Mouse (Mus musculus) CH12.LX (cell line): ENCODE measurements around the gene Dclk1. TPM values are rescaled to one million over a fixed set of nuclear protein-coding genes. Genes with fewer than 3 reads are reported as not detected.

Experiments used
- DNase-seq: peaks from one replicate; pipeline ENCODE4 v3.0.0-alpha.2; 2013; ENCODE audit errors: extremely low read depth
- H3K27ac ChIP-seq: 2 replicates; pipeline ENCODE4 v1.5.1; 2012; ENCODE audit warnings: low read depth, mild to moderate bottlenecking, control low read depth, moderate library complexity; ENCODE audit not compliant: insufficient read depth
- H3K27me3 ChIP-seq: replicated peaks from 2 replicates; pipeline ENCODE3; 2012; ENCODE audit warnings: inconsistent platforms
- H3K36me3 ChIP-seq, 2 experiments: replicated peaks in 1 of 2; 2 replicates each; pipeline versions ENCODE3 to v1.6.1; 2012; ENCODE audit warnings: inconsistent platforms in 1 of 2, low read length in 1 of 2, mild to moderate bottlenecking in 1 of 2, mixed read lengths in 1 of 2, moderate library complexity in 1 of 2; ENCODE audit not compliant: control insufficient read depth in 1 of 2, insufficient read depth in 1 of 2
- H3K4me1 ChIP-seq, 2 experiments: 2 replicates each; pipeline ENCODE4 v1.6.1; 2012; ENCODE audit warnings: inconsistent platforms in 1 of 2, moderate library complexity in 1 of 2; ENCODE audit not compliant: insufficient read depth in 2 of 2, control insufficient read depth in 1 of 2
- H3K4me2 ChIP-seq: 2 replicates; pipeline ENCODE4 v1.6.1; 2012; ENCODE audit warnings: low read depth, mild to moderate bottlenecking, control low read depth; ENCODE audit not compliant: poor library complexity, insufficient read depth, severe bottlenecking
- H3K4me3 ChIP-seq, 3 experiments: fragments of 150-350 bp in 1 of 3; sonication (generic) in 1 of 3; replicated peaks in 1 of 3; 2 replicates each; pipeline versions ENCODE3 to v1.5.1; 2011 to 2012; ENCODE audit warnings: low read depth in 2 of 3, low read length in 2 of 3, mild to moderate bottlenecking in 2 of 3, moderate library complexity in 2 of 3, control low read depth in 1 of 3, improper control_type of control experiment in 1 of 3, inconsistent platforms in 1 of 3, mixed read lengths in 1 of 3; ENCODE audit not compliant: poor library complexity in 1 of 3
- H3K79me2 ChIP-seq: replicated peaks from 2 replicates; pipeline ENCODE4 v1.6.1; 2012; ENCODE audit warnings: mild to moderate bottlenecking, moderate library complexity; ENCODE audit not compliant: control insufficient read depth, poor library complexity, insufficient read depth, severe bottlenecking; ENCODE audit errors: extremely low read depth
- H3K9ac ChIP-seq: 2 replicates; pipeline ENCODE4 v1.6.1; 2012; ENCODE audit warnings: low read depth, mild to moderate bottlenecking, control low read depth, moderate library complexity; ENCODE audit not compliant: insufficient read depth
- H3K9me3 ChIP-seq: replicated peaks from 2 replicates; pipeline ENCODE3; 2012; ENCODE audit warnings: low read length, inconsistent platforms, mixed read lengths
- CHD1 ChIP-seq: IDR thresholded peaks from 2 replicates; pipeline ENCODE4 v1.6.1; 2012; ENCODE audit warnings: low read depth, low read length, improper control_type of control experiment, inconsistent platforms
- ELF1 ChIP-seq: IDR thresholded peaks from 2 replicates; pipeline ENCODE4 v1.6.1; 2014; ENCODE audit warnings: low read depth, mild to moderate bottlenecking, inconsistent platforms, low read length, improper control_type of control experiment
- HCFC1 ChIP-seq: IDR thresholded peaks from 2 replicates; pipeline ENCODE4 v1.6.1; 2012; ENCODE audit warnings: low read depth, mild to moderate bottlenecking, inconsistent platforms, low read length, improper control_type of control experiment
- IRF4 ChIP-seq: IDR thresholded peaks from 2 replicates; pipeline ENCODE4 v1.6.1; 2014; ENCODE audit warnings: low read depth, mild to moderate bottlenecking, inconsistent platforms, low read length, improper control_type of control experiment
- KAT2A ChIP-seq: IDR thresholded peaks from 2 replicates; pipeline ENCODE4 v1.6.1; 2012; ENCODE audit warnings: low read length, improper control_type of control experiment, inconsistent platforms; ENCODE audit not compliant: insufficient replicate concordance
- MAFK ChIP-seq: IDR thresholded peaks from 2 replicates; pipeline ENCODE4 v1.6.1; 2011; ENCODE audit warnings: low read length, improper control_type of control experiment; ENCODE audit not compliant: insufficient replicate concordance
- MAZ ChIP-seq: IDR thresholded peaks from 2 replicates; pipeline ENCODE4 v1.6.1; 2012; ENCODE audit warnings: low read depth, mild to moderate bottlenecking, inconsistent platforms, low read length, improper control_type of control experiment, moderate library complexity
- MEF2A ChIP-seq: IDR thresholded peaks from 2 replicates; pipeline ENCODE4 v1.6.1; 2014; ENCODE audit warnings: low read depth, mild to moderate bottlenecking, inconsistent platforms, low read length, improper control_type of control experiment, borderline replicate concordance
- MXI1 ChIP-seq: IDR thresholded peaks from 2 replicates; pipeline ENCODE4 v1.6.1; 2011; ENCODE audit warnings: mild to moderate bottlenecking, low read depth, low read length, improper control_type of control experiment
- NRF1 ChIP-seq: IDR thresholded peaks from 2 replicates; pipeline ENCODE4 v1.6.1; 2014; ENCODE audit warnings: low read depth, mild to moderate bottlenecking, inconsistent platforms, low read length, improper control_type of control experiment, moderate library complexity
- RAD21 ChIP-seq: IDR thresholded peaks from 2 replicates; pipeline ENCODE4 v1.6.1; 2011; ENCODE audit warnings: low read depth, mild to moderate bottlenecking, low read length, improper control_type of control experiment, moderate library complexity
- ZC3H11A ChIP-seq: IDR thresholded peaks from 2 replicates; pipeline ENCODE4 v1.6.1; 2012; ENCODE audit warnings: low read depth, mild to moderate bottlenecking, inconsistent platforms, low read length, improper control_type of control experiment
- ZMIZ1 ChIP-seq: IDR thresholded peaks from 2 replicates; pipeline ENCODE4 v1.6.1; 2012; ENCODE audit warnings: low read depth, mild to moderate bottlenecking, inconsistent platforms, low read length, improper control_type of control experiment
- dilution Hi-C: fragments of 300-500 bp; cut with MboI; formaldehyde crosslinking; loops from 2 replicates; pipeline ENCODE4 v1.14.3; 2020; ENCODE audit warnings: low sequenced_read_pairs; ENCODE audit not compliant: extremely low pct_unique_long_range_greater_than_20kb, extremely low pct_ligation_motif_present
- in situ Hi-C: fragments of 300-500 bp; cut with MboI; formaldehyde crosslinking; loops from 3 replicates; pipeline ENCODE4 v1.14.3; 2019; ENCODE audit warnings: low sequenced_read_pairs, low pct_ligation_motif_present, low pct_unique_long_range_greater_than_20kb, mixed read lengths
- polyA plus RNA-seq: library from polyadenylated mRNA; unstranded; fragments of >175 nt; gene quantifications from 2 replicates; pipeline ENCODE4 v1.2.1, GENCODE M21; 2012; ENCODE audit warnings: low read depth; ENCODE audit not compliant: insufficient read length
- total RNA-seq, 2 experiments: library from RNA; depleted of rRNA; stranded (reverse); fragments of 300-350 nt in 1 of 2; fragments of >200 nt in 1 of 2; gene quantifications; 2 replicates each; pipeline ENCODE4 v1.2.3; 2012 to 2014

The Dclk1 gene
- total RNA-seq (2012; rRNA removed) = not detected in 2 replicates
- not detected in 2 replicates for total RNA-seq (2014; rRNA removed)
- not detected in 2 replicates for polyA plus RNA-seq

DNA sequence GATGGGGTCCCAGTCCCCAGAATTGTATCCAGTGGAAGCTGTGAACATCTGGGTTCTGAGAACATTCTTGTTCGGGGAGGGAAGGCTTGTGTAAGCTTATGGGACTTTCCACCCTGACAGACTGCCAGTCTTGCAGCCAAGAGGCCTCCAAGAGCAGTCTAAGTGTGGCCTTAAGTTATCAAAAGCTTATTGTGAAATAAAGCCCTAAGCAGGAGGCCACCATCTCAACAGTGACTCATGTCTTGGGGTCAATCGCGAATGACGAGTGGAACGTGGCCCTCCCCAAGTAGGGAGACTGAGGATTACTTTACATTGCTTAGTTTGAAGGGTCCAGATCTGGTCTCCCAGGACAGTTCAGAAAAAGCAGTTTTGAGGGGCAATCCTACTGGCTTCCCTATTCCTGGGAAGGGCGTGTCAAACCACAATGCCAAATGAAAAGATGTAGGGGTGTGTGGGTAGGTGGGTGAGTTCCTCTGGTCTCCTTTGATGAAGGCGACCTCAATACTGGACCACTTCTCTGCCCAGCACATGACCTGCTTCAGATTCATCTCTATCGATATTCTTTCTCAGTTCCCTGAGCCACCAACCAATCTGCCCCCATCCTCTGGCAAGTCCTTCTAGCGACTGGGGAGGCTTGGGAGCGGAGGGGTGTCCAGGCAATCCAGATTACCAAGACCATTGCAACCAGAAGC lies at the start of gene Dclk1:
Gene Dclk1 (plus strand): TSS at position 635 of the 692 bp plus-strand sequence.
- Histone ChIP-seq H3K36me3 (no peaks in the 10 kb centered on the region), H3K4me1 (no peaks in the 10 kb centered on the region), H3K4me2 (no peak within 1 kb of the TSS), H3K9me3 (peaks cover 71% of the 10 kb centered on the region), H3K9ac (no peak within 1 kb of the TSS), H3K79me2 (no peaks in the 10 kb centered on the region), H3K27ac (no peak within 1 kb of the TSS), H3K27me3 (no peaks in the 10 kb centered on the region), H3K4me3 (no peak within 1 kb of the TSS)
- TF ChIP-seq CHD1 = no peak
- TF ChIP-seq IRF4 = no peak
- TF ChIP-seq MEF2A = no peak
- no peak for TF ChIP-seq RAD21
- TF ChIP-seq ZMIZ1 = no peak
- no peak for TF ChIP-seq MAZ
- no peak for TF ChIP-seq ZC3H11A
- TF ChIP-seq MXI1 = no peak
- TF ChIP-seq ELF1 = no peak
- dilution Hi-C loops = no loop called here
- DNase-seq = no peak
- in situ Hi-C loops = no loop called here

DNA sequence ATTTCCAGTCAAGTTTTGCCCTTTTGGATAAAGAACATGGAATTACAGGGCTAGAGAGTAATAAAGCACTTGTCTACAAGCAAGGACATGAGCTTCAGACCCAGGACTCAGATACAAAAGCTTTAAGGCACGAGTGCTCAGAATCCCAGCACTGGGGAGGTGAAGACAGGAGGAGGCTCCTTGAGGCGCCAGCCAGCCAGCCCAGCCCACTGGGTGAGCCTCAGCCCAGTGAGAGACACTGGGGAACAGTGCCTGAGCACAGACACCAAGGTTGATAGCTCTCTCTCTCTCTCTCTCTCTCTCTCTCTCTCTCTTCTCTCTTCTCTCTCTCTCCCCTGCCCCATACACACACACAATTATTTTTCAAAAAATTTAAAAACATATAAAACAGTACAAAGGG lies 48.8 kb upstream of the Dclk1 start:
- Histone ChIP-seq H3K4me3 (no peak overlapping the region), H3K4me2 (no peak overlapping the region), H3K4me1 (no peaks in the 10 kb centered on the region), H3K9ac (no peak overlapping the region), H3K27ac (no peak overlapping the region), H3K27me3 (no peaks in the 10 kb centered on the region), H3K36me3 (no peaks in the 10 kb centered on the region), H3K9me3 (peaks cover 8% of the 10 kb centered on the region), H3K79me2 (no peaks in the 10 kb centered on the region)
- dilution Hi-C loops (no loop called here), in situ Hi-C loops (no loop called here)
- no peak for TF ChIP-seq HCFC1
- no peak for TF ChIP-seq MAFK
- no peak for TF ChIP-seq ZMIZ1
- TF ChIP-seq KAT2A = no peak
- no peak for TF ChIP-seq NRF1
- DNase-seq = no peak
